Mouse (Mus musculus): ENCODE results near the gene Mrpl58.

The Mrpl58 gene

GRCm38 (mm10) chr11:115403338-115404124, at the start of gene Mrpl58:
TSS of gene Mrpl58 (plus strand) at chr11:115403752.
- peak; percentile 72 for DNase-seq (ENCODE audit: low read depth)

- DNase-seq (ENCODE audit: low read depth): peak; percentile 69
These were observed 49.4 kb upstream of the Mrpl58 start for GRCm38 (mm10) chr11:115354183-115354582.

- peak; percentile 46 for DNase-seq (ENCODE audit: low read depth)
These were observed 45.1 kb upstream of the Mrpl58 start for GRCm38 (mm10) chr11:115358468-115358867.

GRCm38 (mm10) chr11:115359293-115359692, 44.3 kb upstream of the Mrpl58 start:
- no peak for DNase-seq (ENCODE audit: low read depth)

GRCm38 (mm10) chr11:115359726-115360125, 43.8 kb upstream of the Mrpl58 start:
- no peak for DNase-seq (ENCODE audit: low read depth)

GRCm38 (mm10) chr11:115364136-115364535, 39.4 kb upstream of the Mrpl58 start:
- DNase-seq (ENCODE audit: low read depth): no peak

- DNase-seq (ENCODE audit: low read depth): no peak
These were observed 37.4 kb upstream of the Mrpl58 start for GRCm38 (mm10) chr11:115366039-115366705.

GRCm38 (mm10) chr11:115366706-115367394, 36.7 kb upstream of the Mrpl58 start:
- DNase-seq (ENCODE audit: low read depth): no peak

- DNase-seq (ENCODE audit: low read depth): peak; percentile 47
These were observed 36.1 kb upstream of the Mrpl58 start, which contains the start of gene Hid1 for GRCm38 (mm10) chr11:115367395-115367944. TSS of gene Hid1 (minus strand) at chr11:115367756.

- DNase-seq (ENCODE audit: low read depth): no peak
These were observed 33.2 kb upstream of the Mrpl58 start for GRCm38 (mm10) chr11:115370368-115370767.

GRCm38 (mm10) chr11:115371354-115371753, 32.2 kb upstream of the Mrpl58 start:
- DNase-seq (ENCODE audit: low read depth): no peak

- no peak for DNase-seq (ENCODE audit: low read depth)
These were observed 31.5 kb upstream of the Mrpl58 start for GRCm38 (mm10) chr11:115372015-115372414.

GRCm38 (mm10) chr11:115372737-115373136, 30.8 kb upstream of the Mrpl58 start:
- no peak for DNase-seq (ENCODE audit: low read depth)

GRCm38 (mm10) chr11:115373805-115374694, 29.5 kb upstream of the Mrpl58 start:
- DNase-seq (ENCODE audit: low read depth): no peak

- no peak for DNase-seq (ENCODE audit: low read depth)
These were observed 28.7 kb upstream of the Mrpl58 start for GRCm38 (mm10) chr11:115374695-115375425.

- DNase-seq (ENCODE audit: low read depth): no peak
These were observed 26.8 kb upstream of the Mrpl58 start for GRCm38 (mm10) chr11:115376722-115377121.

- DNase-seq (ENCODE audit: low read depth): no peak
These were observed 26.3 kb upstream of the Mrpl58 start for GRCm38 (mm10) chr11:115377254-115377653.

- no peak for DNase-seq (ENCODE audit: low read depth)
These were observed 25.7 kb upstream of the Mrpl58 start for GRCm38 (mm10) chr11:115377854-115378253.

GRCm38 (mm10) chr11:115381276-115381675, 22.3 kb upstream of the Mrpl58 start:
- no peak for DNase-seq (ENCODE audit: low read depth)

GRCm38 (mm10) chr11:115381743-115382539, 21.6 kb upstream of the Mrpl58 start, which contains the start of gene Cdr2l:
TSS of gene Cdr2l (plus strand) at chr11:115381916.
- no peak for DNase-seq (ENCODE audit: low read depth)

All from c-Kit-positive CD71-negative TER-119-negative erythroid progenitor cells, embryonic 14.5 days (primary cell).